Comparison of ENCODE assay signal across 15 mouse cellular contexts in the genomic region with DNA sequence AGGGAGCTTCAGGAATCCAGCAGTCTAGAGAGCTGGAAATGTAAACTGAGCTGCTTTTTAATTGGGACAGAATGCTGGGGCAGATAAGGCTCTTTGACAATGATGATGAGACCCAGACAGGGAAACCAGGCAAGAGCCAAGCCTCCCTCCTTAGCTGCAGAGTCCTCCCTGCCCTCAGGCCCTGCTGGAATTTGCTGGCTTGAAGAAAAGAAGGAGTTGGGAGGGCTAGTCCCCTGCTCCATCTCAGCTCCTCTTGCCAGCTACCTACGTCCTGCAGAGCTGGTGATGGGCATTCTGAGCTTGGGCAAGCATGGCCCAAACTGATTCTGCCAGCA. TPM values are rescaled to one million over a fixed set of nuclear protein-coding genes. Genes with fewer than 3 reads are reported as not detected.
DNase-seq lines count a peak whose midpoint lies in the region; ATAC-seq and TF ChIP-seq lines count a peak whose summit lies in the region.
"Had no signal": no experiment of that assay in that cellular context is flagged by ENCODE, and none has a peak within 500 bp of the region (broad histone marks: within the 10 kb centered on the region; RNA-seq: fewer than 3 reads in every experiment).

No protein-coding gene starts in this region.

- H3K27me3 ChIP-seq in hindbrain, embryonic 10.5 days (ENCODE audit: insufficient read depth, poor library complexity, severe bottlenecking): peaks cover 11% of the 10 kb centered on the region
- H3K27me3 ChIP-seq in hindbrain, postnatal 0 days (ENCODE audit: insufficient read depth, low read length): no peaks in the 10 kb centered on the region
- peaks cover 11% of the 10 kb centered on the region for H3K27me3 ChIP-seq in midbrain, embryonic 10.5 days (ENCODE audit: low read depth, poor library complexity, severe bottlenecking)
- no peaks in the 10 kb centered on the region for H3K27me3 ChIP-seq in midbrain, embryonic 16.5 days (ENCODE audit: control insufficient read depth, insufficient read depth, low read depth, low read length)
- H3K27me3 ChIP-seq in heart, embryonic 14.5 days (ENCODE audit: control insufficient read depth, insufficient read depth, low read length): no peaks in the 10 kb centered on the region
- no peaks in the 10 kb centered on the region for H3K27me3 ChIP-seq in stomach, embryonic 16.5 days (ENCODE audit: control insufficient read depth, insufficient read depth, low read length)
- H3K27me3 ChIP-seq: neural tube, embryonic 12.5 days had no signal

- H3K4me3 ChIP-seq in hindbrain, embryonic 10.5 days: no peak overlapping the region
- H3K4me3 ChIP-seq in hindbrain, postnatal 0 days (ENCODE audit: low read length): no peak overlapping the region
- no peak overlapping the region for H3K4me3 ChIP-seq in midbrain, embryonic 10.5 days
- H3K4me3 ChIP-seq in midbrain, embryonic 16.5 days (ENCODE audit: low read depth, low read length): no peak overlapping the region
- no peak overlapping the region for H3K4me3 ChIP-seq in heart, embryonic 14.5 days (ENCODE audit: control insufficient read depth in 1 of 2, insufficient read depth in 1 of 2, low read depth in 1 of 2, low read length in 2 of 2)
- H3K4me3 ChIP-seq in stomach, embryonic 16.5 days (replicated peaks; ENCODE audit: low read length): no peak overlapping the region
- H3K4me3 ChIP-seq: erythroblast, embryonic 14.5 days; neural tube, embryonic 12.5 days had no signal

- peaks cover 72% of the 10 kb centered on the region for H3K4me1 ChIP-seq in hindbrain, embryonic 10.5 days (replicated peaks)
- H3K4me1 ChIP-seq in hindbrain, postnatal 0 days (ENCODE audit: insufficient read depth, low read length): peaks cover 42% of the 10 kb centered on the region
- H3K4me1 ChIP-seq in midbrain, embryonic 10.5 days: peaks cover 79% of the 10 kb centered on the region
- peaks cover 47% of the 10 kb centered on the region for H3K4me1 ChIP-seq in midbrain, embryonic 16.5 days (ENCODE audit: control insufficient read depth, insufficient read depth, low read length)
- H3K4me1 ChIP-seq in heart, embryonic 14.5 days (ENCODE audit: control insufficient read depth in 2 of 2, insufficient read depth in 2 of 2, low read length in 2 of 2): peaks cover 61 to 71% of the 10 kb centered on the region in 2 experiments
- H3K4me1 ChIP-seq in stomach, embryonic 16.5 days (ENCODE audit: control insufficient read depth, insufficient read depth, low read length): peaks cover 75% of the 10 kb centered on the region

- WGBS in hindbrain, embryonic 10.5 days: 55% methylated on average over 1 of the region's 1 CpGs
- 22% methylated on average over 1 of the region's 1 CpGs for WGBS in hindbrain, postnatal 0 days
- WGBS in midbrain, embryonic 10.5 days: 54% methylated on average over 1 of the region's 1 CpGs
- WGBS in midbrain, embryonic 16.5 days: 36% methylated on average over 1 of the region's 1 CpGs
- 11% methylated on average over 1 of the region's 1 CpGs for WGBS in heart, embryonic 14.5 days
- 21% methylated on average over 1 of the region's 1 CpGs for WGBS in stomach, embryonic 16.5 days

- DNase-seq in hindbrain, embryonic 10.5 days (ENCODE audit: low spot score): no peak
- DNase-seq in hindbrain, postnatal 0 days (ENCODE audit: low spot score): no peak
- DNase-seq in midbrain, embryonic 10.5 days (ENCODE audit: low spot score): no peak
- no peak for DNase-seq in cerebellum, postnatal 25 days
- DNase-seq in left cerebral cortex, postnatal 4 days: no peak
- DNase-seq: lung, postnatal 14 days; right cerebral cortex, postnatal 4 days had no signal

- intact Hi-C loops in left cerebral cortex, postnatal 4 days (cut with DNase I): no loop called here

- H3K9me3 ChIP-seq in hindbrain, embryonic 10.5 days: no peaks in the 10 kb centered on the region
- no peaks in the 10 kb centered on the region for H3K9me3 ChIP-seq in hindbrain, postnatal 0 days (ENCODE audit: low read length)
- H3K9me3 ChIP-seq in midbrain, embryonic 10.5 days (replicated peaks): no peaks in the 10 kb centered on the region
- no peaks in the 10 kb centered on the region for H3K9me3 ChIP-seq in midbrain, embryonic 16.5 days (replicated peaks; ENCODE audit: control insufficient read depth, low read length, poor library complexity, severe bottlenecking)
- no peaks in the 10 kb centered on the region for H3K9me3 ChIP-seq in heart, embryonic 14.5 days (ENCODE audit: control insufficient read depth, low read length)
- no peaks in the 10 kb centered on the region for H3K9me3 ChIP-seq in stomach, embryonic 16.5 days (replicated peaks; ENCODE audit: control insufficient read depth, low read length)
- H3K9me3 ChIP-seq: neural tube, embryonic 12.5 days had no signal

- no peak for TF ChIP-seq CTCF in hindbrain, postnatal 0 days (IDR thresholded peaks at IDR 0.05; ENCODE audit: low read depth)

- no peak overlapping the region for H3K4me2 ChIP-seq in hindbrain, postnatal 0 days (ENCODE audit: low read depth, low read length)
- H3K4me2 ChIP-seq in midbrain, embryonic 16.5 days (ENCODE audit: low read length): no peak overlapping the region
- peak overlapping the region; percentile 0; the same call in 1 of the 2 replicates for H3K4me2 ChIP-seq in heart, embryonic 14.5 days (ENCODE audit: low read length)
- peak overlapping the region; percentile 11; the same call in 1 of the 2 replicates for H3K4me2 ChIP-seq in stomach, embryonic 16.5 days (ENCODE audit: low read depth, low read length)
- H3K4me2 ChIP-seq: neural tube, embryonic 12.5 days had no signal

- no peak overlapping the region for H3K9ac ChIP-seq in hindbrain, postnatal 0 days (replicated peaks; ENCODE audit: low read length)
- no peak overlapping the region for H3K9ac ChIP-seq in midbrain, embryonic 16.5 days (ENCODE audit: low read depth, low read length)
- H3K9ac ChIP-seq in heart, embryonic 14.5 days (ENCODE audit: low read length): peak overlapping the region; percentile 0; the same call in 1 of the 2 replicates
- peak overlapping the region; percentile 15; the same call in 1 of the 2 replicates for H3K9ac ChIP-seq in stomach, embryonic 16.5 days (ENCODE audit: low read length)
- H3K9ac ChIP-seq: neural tube, embryonic 12.5 days had no signal

- no peaks in the 10 kb centered on the region for H3K36me3 ChIP-seq in hindbrain, embryonic 10.5 days
- H3K36me3 ChIP-seq in hindbrain, postnatal 0 days (ENCODE audit: insufficient read depth, low read length): no peaks in the 10 kb centered on the region
- H3K36me3 ChIP-seq in midbrain, embryonic 10.5 days: peaks cover 11% of the 10 kb centered on the region; the same call in 1 of the 2 replicates
- H3K36me3 ChIP-seq in midbrain, embryonic 16.5 days (ENCODE audit: control insufficient read depth, insufficient read depth, low read length): no peaks in the 10 kb centered on the region
- peaks cover 8% of the 10 kb centered on the region; the same call in 1 of the 2 replicates for H3K36me3 ChIP-seq in heart, embryonic 14.5 days (ENCODE audit: control insufficient read depth, insufficient read depth, low read length)
- no peaks in the 10 kb centered on the region for H3K36me3 ChIP-seq in stomach, embryonic 16.5 days (ENCODE audit: control insufficient read depth, insufficient read depth, low read length)
- H3K36me3 ChIP-seq: neural tube, embryonic 12.5 days had no signal

- no peak for ATAC-seq in hindbrain, postnatal 0 days
- no peak for ATAC-seq in midbrain, embryonic 16.5 days
- no peak for ATAC-seq in heart, embryonic 14.5 days (ENCODE audit: insufficient number of reproducible peaks, insufficient read depth, low FRiP score, low read depth)
- ATAC-seq in stomach, embryonic 16.5 days (ENCODE audit: insufficient read depth, low FRiP score): peak; percentile 18; the same call in 1 of the 2 replicates

- H3K27ac ChIP-seq in hindbrain, embryonic 10.5 days: peak overlapping the region; percentile 62
- no peak overlapping the region for H3K27ac ChIP-seq in hindbrain, postnatal 0 days
- 0 out of 2 replicates have a peak overlapping the region, but pooled peaks have one; percentile 62 for H3K27ac ChIP-seq in midbrain, embryonic 10.5 days (replicated peaks)
- no peak overlapping the region for H3K27ac ChIP-seq in midbrain, embryonic 16.5 days (ENCODE audit: low read length)
- H3K27ac ChIP-seq in heart, embryonic 14.5 days (replicated peaks in 1 of 2; ENCODE audit: control insufficient read depth in 1 of 2, insufficient read depth in 1 of 2, low read depth in 2 of 2, low read length in 2 of 2): peak overlapping the region; percentile 1 to 26
- H3K27ac ChIP-seq in stomach, embryonic 16.5 days (ENCODE audit: low read length): peak overlapping the region; percentile 92
- H3K27ac ChIP-seq: neural tube, embryonic 12.5 days had no signal

RNA-seq across cellular contexts. Expression of gene Golt1a, which starts 56.1 kb away (rescaled TPM):
- polyA plus RNA-seq in hindbrain, embryonic 10.5 days (2016; fragmentation: Nextera tagmentation; extraction: Ambion mirVana): not detected in 2 replicates
- total RNA-seq in hindbrain, postnatal 0 days (2014; rRNA removed): not detected in 2 replicates
- 0.08 TPM in 1 of 2 replicates, not detected in the other for polyA plus RNA-seq in hindbrain, postnatal 0 days (2015; fragmentation: Nextera tagmentation; extraction: Ambion mirVana)
- not detected in 2 replicates for polyA plus RNA-seq in midbrain, embryonic 10.5 days (2016; fragmentation: Nextera tagmentation; extraction: Ambion mirVana)
- not detected in 2 replicates for polyA plus RNA-seq in midbrain, embryonic 16.5 days (2015; fragmentation: Nextera tagmentation; extraction: Ambion mirVana)
- polyA plus RNA-seq in heart, embryonic 14.5 days (2014; fragmentation: Nextera tagmentation; extraction: Ambion mirVana): not detected in 2 replicates
- 8.2 and 8.7 TPM in 2 replicates for polyA plus RNA-seq in stomach, embryonic 16.5 days (2015; fragmentation: Nextera tagmentation; extraction: Ambion mirVana)
- total RNA-seq in left cerebral cortex, postnatal 4 days (2021): under 1 TPM in 1 of 2 experiments, not detected in 1; 0.78 TPM
- total RNA-seq: CH12.LX; granulocyte monocyte progenitor cell, adult 5-6 weeks; layer of hippocampus, postnatal 14 days had no signal
- polyA plus RNA-seq: erythroblast, embryonic 14.5 days; neural tube, embryonic 12.5 days had no signal

Comparison
In these comparisons a context has a peak if more than half of its experiments do, and no peak if none do; other contexts are left out.
1. H3K27ac ChIP-seq: peak in hindbrain, embryonic 10.5 days (single experiment), midbrain, embryonic 10.5 days (single experiment), heart, embryonic 14.5 days (2 of 2) and stomach, embryonic 16.5 days (single experiment); none in hindbrain, postnatal 0 days (single experiment) and midbrain, embryonic 16.5 days (single experiment).
2. H3K4me2 ChIP-seq: peak in heart, embryonic 14.5 days (single experiment) and stomach, embryonic 16.5 days (single experiment); none in hindbrain, postnatal 0 days (single experiment) and midbrain, embryonic 16.5 days (single experiment).
3. H3K9ac ChIP-seq: peak in heart, embryonic 14.5 days (single experiment) and stomach, embryonic 16.5 days (single experiment); none in hindbrain, postnatal 0 days (single experiment) and midbrain, embryonic 16.5 days (single experiment).